ENCODE assay signal across 8 mouse cellular contexts in genomic region chr9:21286753-21287152, GRCm38 (mm10). TPM values are rescaled to one million over a fixed set of nuclear protein-coding genes. Genes with fewer than 3 reads are reported as not detected.
DNase-seq lines count a peak whose midpoint lies in the region; ATAC-seq and TF ChIP-seq lines count a peak whose summit lies in the region.

No protein-coding gene starts in this region.

- WGBS in kidney, postnatal 0 days, result 64% methylated on average over 3 of the region's 3 CpGs
- 69% methylated on average over 3 of the region's 3 CpGs for WGBS in embryonic facial prominence, embryonic 10.5 days
- 49% methylated on average over 3 of the region's 3 CpGs for WGBS in intestine, postnatal 0 days
- WGBS in neural tube, embryonic 12.5 days, result 72% methylated on average over 3 of the region's 3 CpGs

- intact Hi-C loops in left cerebral cortex, postnatal 25 days (cut with DNase I), result loop anchor here (2.0 kb wide), 1 partner anchor 22 kb away; the partner anchor contains the start of gene Atg4d

- H3K9me3 ChIP-seq in kidney, postnatal 0 days (replicated peaks; ENCODE audit: low read length), result no peaks in the 10 kb centered on the region
- no peaks in the 10 kb centered on the region for H3K9me3 ChIP-seq in embryonic facial prominence, embryonic 10.5 days
- H3K9me3 ChIP-seq in intestine, postnatal 0 days (ENCODE audit: control insufficient read depth), result no peaks in the 10 kb centered on the region
- no peaks in the 10 kb centered on the region for H3K9me3 ChIP-seq in neural tube, embryonic 12.5 days

- ATAC-seq in kidney, postnatal 0 days (replicated peaks; ENCODE audit: low FRiP score, low read depth), result no peak
- no peak for ATAC-seq in intestine, postnatal 0 days
- no peak for ATAC-seq in neural tube, embryonic 12.5 days (ENCODE audit: low FRiP score, low read depth)

- H3K27ac ChIP-seq in kidney, postnatal 0 days, result no peak overlapping the region
- H3K27ac ChIP-seq in embryonic facial prominence, embryonic 10.5 days (replicated peaks), result no peak overlapping the region
- H3K27ac ChIP-seq in intestine, postnatal 0 days (ENCODE audit: low read depth, low read length), result no peak overlapping the region
- no peak overlapping the region for H3K27ac ChIP-seq in neural tube, embryonic 12.5 days

- H3K9ac ChIP-seq in kidney, postnatal 0 days (ENCODE audit: low read depth, low read length), result 0 out of 2 replicates have a peak overlapping the region, but pooled peaks have one; percentile 76
- no peak overlapping the region for H3K9ac ChIP-seq in intestine, postnatal 0 days (ENCODE audit: low read depth, low read length)
- peak overlapping the region; percentile 71; the same call in 1 of the 2 replicates for H3K9ac ChIP-seq in neural tube, embryonic 12.5 days

- peaks cover 22% of the 10 kb centered on the region for H3K4me1 ChIP-seq in kidney, postnatal 0 days (replicated peaks; ENCODE audit: insufficient read depth, low read length)
- peaks cover 37% of the 10 kb centered on the region for H3K4me1 ChIP-seq in embryonic facial prominence, embryonic 10.5 days
- H3K4me1 ChIP-seq in intestine, postnatal 0 days (replicated peaks; ENCODE audit: control insufficient read depth, insufficient read depth, low read length), result peaks cover 15% of the 10 kb centered on the region; the same call in 1 of the 2 replicates
- peaks cover 32% of the 10 kb centered on the region for H3K4me1 ChIP-seq in neural tube, embryonic 12.5 days

- peaks cover 5% of the 10 kb centered on the region for H3K36me3 ChIP-seq in kidney, postnatal 0 days (ENCODE audit: insufficient read depth, low read length)
- peaks cover 44% of the 10 kb centered on the region for H3K36me3 ChIP-seq in embryonic facial prominence, embryonic 10.5 days (replicated peaks)
- H3K36me3 ChIP-seq in intestine, postnatal 0 days (ENCODE audit: control insufficient read depth, insufficient read depth), result peaks cover 15% of the 10 kb centered on the region
- H3K36me3 ChIP-seq in neural tube, embryonic 12.5 days, result peaks cover 22% of the 10 kb centered on the region

- H3K4me3 ChIP-seq in kidney, postnatal 0 days (replicated peaks; ENCODE audit: low read depth, low read length), result peak overlapping the region; percentile 86; the same call in 1 of the 2 replicates
- H3K4me3 ChIP-seq in embryonic facial prominence, embryonic 10.5 days, result peak overlapping the region; percentile 93
- peak overlapping the region; percentile 76 for H3K4me3 ChIP-seq in intestine, postnatal 0 days (ENCODE audit: low read depth, low read length)
- H3K4me3 ChIP-seq in neural tube, embryonic 12.5 days, result peak overlapping the region; percentile 70; the same call in 1 of the 2 replicates

- no peaks in the 10 kb centered on the region for H3K27me3 ChIP-seq in kidney, postnatal 0 days (ENCODE audit: insufficient read depth, low read length)
- H3K27me3 ChIP-seq in embryonic facial prominence, embryonic 10.5 days (replicated peaks; ENCODE audit: low read depth, poor library complexity, severe bottlenecking), result no peaks in the 10 kb centered on the region
- H3K27me3 ChIP-seq in intestine, postnatal 0 days (replicated peaks; ENCODE audit: control insufficient read depth, insufficient read depth, low read length), result no peaks in the 10 kb centered on the region
- no peaks in the 10 kb centered on the region for H3K27me3 ChIP-seq in neural tube, embryonic 12.5 days (replicated peaks)

- no peak for TF ChIP-seq CTCF in kidney, postnatal 0 days (IDR thresholded peaks at IDR 0.05; ENCODE audit: low read depth)
- TF ChIP-seq CTCF in intestine, postnatal 0 days (IDR thresholded peaks at IDR 0.05; ENCODE audit: low read depth), result no peak

- H3K4me2 ChIP-seq in kidney, postnatal 0 days (ENCODE audit: low read length), result peak overlapping the region; percentile 79
- peak overlapping the region; percentile 82 for H3K4me2 ChIP-seq in intestine, postnatal 0 days (replicated peaks; ENCODE audit: low read depth)
- peak overlapping the region; percentile 89 for H3K4me2 ChIP-seq in neural tube, embryonic 12.5 days (replicated peaks)

- no peak for DNase-seq in kidney, postnatal 0 days (ENCODE audit: low spot score)
- DNase-seq in kidney, postnatal 14 days, result no peak
- DNase-seq in embryonic facial prominence, embryonic 10.5 days (ENCODE audit: low spot score), result no peak
- DNase-seq in spleen, adult 12 weeks (ENCODE audit: low spot score), result no peak
- DNase-seq in left cerebral cortex, postnatal 25 days (ENCODE audit: low spot score in 2 of 2), result no peak
- DNase-seq in right cerebral cortex, postnatal 25 days, result no peak

RNA-seq across cellular contexts. Expression of gene Kri1, which starts 1.0 kb away (rescaled TPM):
- 8.7 and 10.6 TPM in 2 replicates for polyA plus RNA-seq in kidney, postnatal 0 days (2015; fragmentation: Nextera tagmentation; extraction: Ambion mirVana)
- polyA plus RNA-seq in embryonic facial prominence, embryonic 10.5 days (2016; fragmentation: Nextera tagmentation; extraction: Ambion mirVana), result 16.2 and 18.0 TPM in 2 replicates
- polyA plus RNA-seq in intestine, postnatal 0 days (2015; fragmentation: Nextera tagmentation; extraction: Ambion mirVana), result 7.0 and 7.2 TPM in 2 replicates
- polyA plus RNA-seq in neural tube, embryonic 12.5 days (2016; fragmentation: Nextera tagmentation; extraction: Ambion mirVana), result 18.0 and 25.2 TPM in 2 replicates
- 10 to 100 TPM; 34.6 to 35.7 TPM for total RNA-seq in left cerebral cortex, postnatal 25 days (2021)

RNA-seq across cellular contexts. Expression of gene Cdkn2d, which starts 4.5 kb away (rescaled TPM):
- 31.4 and 37.8 TPM in 2 replicates for polyA plus RNA-seq in kidney, postnatal 0 days (2015; fragmentation: Nextera tagmentation; extraction: Ambion mirVana)
- polyA plus RNA-seq in embryonic facial prominence, embryonic 10.5 days (2016; fragmentation: Nextera tagmentation; extraction: Ambion mirVana), result 40.9 and 45.1 TPM in 2 replicates
- polyA plus RNA-seq in intestine, postnatal 0 days (2015; fragmentation: Nextera tagmentation; extraction: Ambion mirVana), result 24.1 and 25.8 TPM in 2 replicates
- 94.6 and 96.1 TPM in 2 replicates for polyA plus RNA-seq in neural tube, embryonic 12.5 days (2016; fragmentation: Nextera tagmentation; extraction: Ambion mirVana)
- total RNA-seq in left cerebral cortex, postnatal 25 days (2021), result 10 to 100 TPM; 54.4 to 58.4 TPM

RNA-seq across cellular contexts. Expression of gene Atg4d, which starts 21.7 kb away (rescaled TPM):
- 51.7 and 52.9 TPM in 2 replicates for polyA plus RNA-seq in kidney, postnatal 0 days (2015; fragmentation: Nextera tagmentation; extraction: Ambion mirVana)
- polyA plus RNA-seq in embryonic facial prominence, embryonic 10.5 days (2016; fragmentation: Nextera tagmentation; extraction: Ambion mirVana), result 37.8 and 41.3 TPM in 2 replicates
- 44.7 and 48.1 TPM in 2 replicates for polyA plus RNA-seq in intestine, postnatal 0 days (2015; fragmentation: Nextera tagmentation; extraction: Ambion mirVana)
- polyA plus RNA-seq in neural tube, embryonic 12.5 days (2016; fragmentation: Nextera tagmentation; extraction: Ambion mirVana), result 57.4 and 57.6 TPM in 2 replicates
- 10 to 100 TPM; 40.7 to 49.2 TPM for total RNA-seq in left cerebral cortex, postnatal 25 days (2021)

RNA-seq across cellular contexts. Expression of gene Ap1m2, which starts 25.4 kb away (rescaled TPM):
- 57.3 and 63.0 TPM in 2 replicates for polyA plus RNA-seq in kidney, postnatal 0 days (2015; fragmentation: Nextera tagmentation; extraction: Ambion mirVana)
- 16.8 and 18.6 TPM in 2 replicates for polyA plus RNA-seq in embryonic facial prominence, embryonic 10.5 days (2016; fragmentation: Nextera tagmentation; extraction: Ambion mirVana)
- 192 and 208 TPM in 2 replicates for polyA plus RNA-seq in intestine, postnatal 0 days (2015; fragmentation: Nextera tagmentation; extraction: Ambion mirVana)
- 0.65 and 1.3 TPM in 2 replicates for polyA plus RNA-seq in neural tube, embryonic 12.5 days (2016; fragmentation: Nextera tagmentation; extraction: Ambion mirVana)
- total RNA-seq in left cerebral cortex, postnatal 25 days (2021), result 1 to 10 TPM in 1 of 2 experiments, under 1 TPM in 1; 0.89 to 1.3 TPM

RNA-seq across cellular contexts. Expression of gene Slc44a2, which starts 33.7 kb away (rescaled TPM):
- 76.5 and 80.5 TPM in 2 replicates for polyA plus RNA-seq in kidney, postnatal 0 days (2015; fragmentation: Nextera tagmentation; extraction: Ambion mirVana)
- 86.8 and 92.7 TPM in 2 replicates for polyA plus RNA-seq in embryonic facial prominence, embryonic 10.5 days (2016; fragmentation: Nextera tagmentation; extraction: Ambion mirVana)
- 13.3 and 13.8 TPM in 2 replicates for polyA plus RNA-seq in intestine, postnatal 0 days (2015; fragmentation: Nextera tagmentation; extraction: Ambion mirVana)
- polyA plus RNA-seq in neural tube, embryonic 12.5 days (2016; fragmentation: Nextera tagmentation; extraction: Ambion mirVana), result 78.4 and 85.2 TPM in 2 replicates
- 10 to 100 TPM; 43.9 to 51.4 TPM for total RNA-seq in left cerebral cortex, postnatal 25 days (2021)
